Mouse (Mus musculus) v-Abl transformed pro-B cells (cell line): Measurements from ENCODE around the gene Pip5k1c.

Experiments used
- in situ Hi-C, 2 experiments: fragments of 400-800 bp; cut with MboI; formaldehyde crosslinking; loops; one replicate each; pipeline ENCODE4 v1.15.1; 2025; ENCODE audit not compliant: unreplicated experiment in 2 of 2

Pip5k1c gene

GRCm38 (mm10) chr10:81292554-81293333, at the start of gene Pip5k1c:
Gene Pip5k1c (plus strand): TSS chr10:81292963.
- in situ Hi-C loops = loop anchor here in 1 of 2 experiments (5.0 kb wide), 1 partner anchor 50 kb away; the partner anchor contains the start of gene Gipc3

GRCm38 (mm10) chr10:81244146-81244545, 48.6 kb upstream of the Pip5k1c start:
- in situ Hi-C loops = no loop called here

- in situ Hi-C loops = no loop called here
Observed at GRCm38 (mm10) chr10:81244595-81244994, 48.2 kb upstream of the Pip5k1c start.

- in situ Hi-C loops = loop anchor here (5.0 kb wide), 1 partner anchor 42 kb away; no protein-coding TSS in a partner anchor
Observed at GRCm38 (mm10) chr10:81245166-81245565, 47.6 kb upstream of the Pip5k1c start.

- in situ Hi-C loops = loop anchor here (5.0 kb wide), 1 partner anchor 39 kb away; no protein-coding TSS in a partner anchor
Observed at GRCm38 (mm10) chr10:81247804-81248203, 45.0 kb upstream of the Pip5k1c start.

- in situ Hi-C loops = loop anchor here (5.0 kb wide), 1 partner anchor 38 kb away; no protein-coding TSS in a partner anchor
Observed at GRCm38 (mm10) chr10:81249442-81249841, 43.3 kb upstream of the Pip5k1c start.

GRCm38 (mm10) chr10:81252424-81253419, 40.0 kb upstream of the Pip5k1c start, which contains the start of gene Matk:
Gene Matk (plus strand): TSS chr10:81252935.
- in situ Hi-C loops = no loop called here

- in situ Hi-C loops = no loop called here
Observed at GRCm38 (mm10) chr10:81254886-81255285, 37.9 kb upstream of the Pip5k1c start.

GRCm38 (mm10) chr10:81257158-81258039, 35.4 kb upstream of the Pip5k1c start:
- in situ Hi-C loops = no loop called here

- in situ Hi-C loops = no loop called here
Observed at GRCm38 (mm10) chr10:81259225-81259884, 33.4 kb upstream of the Pip5k1c start.

- in situ Hi-C loops = no loop called here
Observed at GRCm38 (mm10) chr10:81261025-81261424, 31.7 kb upstream of the Pip5k1c start.

- in situ Hi-C loops = no loop called here
Observed at GRCm38 (mm10) chr10:81265540-81265939, 27.2 kb upstream of the Pip5k1c start.

- in situ Hi-C loops = no loop called here
Observed at GRCm38 (mm10) chr10:81266211-81267105, 26.3 kb upstream of the Pip5k1c start, which contains the start of the genes Mrpl54 and Apba3. Gene Mrpl54 (minus strand): TSS chr10:81266934. Gene Apba3 (plus strand): TSS chr10:81266960.

GRCm38 (mm10) chr10:81268056-81268455, 24.7 kb upstream of the Pip5k1c start:
- in situ Hi-C loops = no loop called here

- in situ Hi-C loops = no loop called here
Observed at GRCm38 (mm10) chr10:81268643-81269412, 23.9 kb upstream of the Pip5k1c start.

GRCm38 (mm10) chr10:81272356-81272755, 20.4 kb upstream of the Pip5k1c start:
- in situ Hi-C loops = no loop called here

- in situ Hi-C loops = no loop called here
Observed at GRCm38 (mm10) chr10:81273842-81274241, 18.9 kb upstream of the Pip5k1c start.

GRCm38 (mm10) chr10:81277676-81278075, 15.1 kb upstream of the Pip5k1c start:
- in situ Hi-C loops = no loop called here
